Mouse (Mus musculus): Measurements from ENCODE around the gene Spata31d1b. TPM values are rescaled to one million over a fixed set of nuclear protein-coding genes. Genes with fewer than 3 reads are reported as not detected.
A peak's percentile ranks its signal among the peaks of the same experiment; 100 is the strongest.
"Not testable (repeated sequence)": the region's sequence is repeated elsewhere in the genome, so short reads cannot be mapped to it uniquely, and the experiment has no call there.

Gene Spata31d1b
- polyA plus RNA-seq (2015; fragmentation: Nextera tagmentation; extraction: Ambion mirVana): not detected in 2 replicates

DNA sequence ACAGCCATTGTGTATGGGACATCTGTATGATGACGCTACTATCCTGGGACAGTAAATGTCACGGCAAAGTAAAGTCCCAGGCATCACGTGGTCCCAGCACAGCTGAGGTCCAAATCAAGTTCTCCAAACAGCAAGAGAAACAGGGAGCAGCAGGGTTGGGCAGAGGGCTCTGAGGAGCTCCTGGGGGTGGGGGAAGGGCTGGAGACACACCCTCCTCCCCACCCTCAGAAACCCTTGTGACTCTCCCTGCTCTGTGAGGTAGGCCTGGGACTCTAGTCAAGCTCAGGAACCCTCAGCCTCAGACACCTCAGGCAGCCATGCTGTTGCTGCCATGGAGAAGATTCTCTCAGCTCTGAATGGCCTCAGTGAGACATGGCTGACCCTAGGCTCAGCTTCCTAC is at the start of gene Spata31d1b:
Gene Spata31d1b (plus strand): TSS at position 301 of the 400 bp plus-strand sequence.
- not testable (repeated sequence) for H3K4me2 ChIP-seq; H3K27ac ChIP-seq; H3K9ac ChIP-seq; H3K27me3 ChIP-seq (replicated peaks); H3K9me3 ChIP-seq; ATAC-seq (ENCODE audit: insufficient read depth, low FRiP score, low read depth); H3K36me3 ChIP-seq; H3K4me3 ChIP-seq (replicated peaks); H3K4me1 ChIP-seq
- WGBS: 62% methylated on average over 3 of the region's 3 CpGs

DNA sequence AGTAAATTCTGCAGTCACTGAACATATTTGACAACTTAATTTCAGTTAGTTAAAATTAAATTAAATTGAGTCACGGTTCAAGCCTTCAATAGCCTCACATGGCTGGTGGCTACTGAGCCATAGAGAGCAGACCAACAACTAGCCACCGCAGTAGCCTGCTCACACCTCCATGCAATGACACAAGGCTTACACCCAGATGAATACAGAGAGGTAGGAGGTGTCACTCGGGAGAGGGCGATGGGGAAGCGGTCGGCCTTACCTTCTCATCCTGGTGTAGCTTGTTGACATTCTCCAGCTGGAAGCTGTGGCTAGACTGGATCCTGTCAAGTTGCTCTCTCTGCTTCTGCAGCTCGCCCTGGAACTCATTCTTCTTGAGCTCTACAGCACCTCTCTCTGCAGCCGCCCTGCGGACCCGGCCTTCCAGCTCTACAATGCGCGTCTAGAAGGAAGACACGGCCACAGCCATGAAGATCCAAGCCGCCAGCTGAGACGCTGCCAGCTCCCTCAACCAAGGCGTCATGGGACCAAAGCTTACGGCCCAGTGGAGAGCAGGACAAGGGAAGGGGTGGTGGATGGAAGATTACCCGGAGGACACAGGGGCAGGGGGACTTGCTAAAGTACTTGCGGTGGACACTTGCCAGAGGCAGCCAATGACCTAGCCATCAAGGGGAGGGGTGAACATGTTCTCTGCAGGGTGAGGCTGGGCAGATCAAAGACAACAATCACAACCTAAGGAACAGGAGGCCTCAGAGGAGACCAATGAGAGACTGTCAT is 48.0 kb upstream of the Spata31d1b start:
- Histone ChIP-seq H3K27me3 (replicated peaks) (no peaks in the 10 kb centered on the region), H3K4me3 (replicated peaks) (no peak overlapping the region), H3K9me3 (no peaks in the 10 kb centered on the region), H3K27ac (no peak overlapping the region), H3K36me3 (peaks cover 10% of the 10 kb centered on the region), H3K4me1 (no peaks in the 10 kb centered on the region), H3K9ac (no peak overlapping the region), H3K4me2 (no peak overlapping the region)
- ATAC-seq (ENCODE audit: insufficient read depth, low FRiP score, low read depth): no peak
- 85% methylated on average over 19 of the region's 19 CpGs for WGBS

DNA sequence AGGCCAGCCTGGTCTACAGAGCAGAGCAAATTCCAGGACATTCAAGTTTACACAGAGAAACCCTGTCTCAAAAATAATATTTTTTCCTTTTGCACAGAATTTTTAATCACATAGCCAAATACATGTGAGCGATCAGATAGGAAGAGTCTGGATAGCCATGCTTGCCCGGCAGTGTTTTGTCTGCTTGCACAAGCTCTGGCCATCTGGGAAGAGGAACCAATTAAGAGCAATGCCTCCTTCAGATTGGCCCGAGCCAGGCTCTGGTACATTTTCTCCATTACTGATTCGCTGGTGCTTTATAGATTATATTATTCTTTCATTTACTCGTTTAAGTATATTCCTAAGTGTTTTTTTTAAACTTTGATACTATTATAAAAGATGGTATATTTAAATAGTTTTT is 44.3 kb upstream of the Spata31d1b start:
- Histone ChIP-seq H3K36me3 (peaks cover 5% of the 10 kb centered on the region; the same call in 1 of the 2 replicates), H3K9ac (no peak overlapping the region), H3K4me1 (no peaks in the 10 kb centered on the region), H3K27ac (no peak overlapping the region), H3K4me2 (no peak overlapping the region), H3K27me3 (replicated peaks) (no peaks in the 10 kb centered on the region), H3K9me3 (no peaks in the 10 kb centered on the region), H3K4me3 (replicated peaks) (no peak overlapping the region)
- whole genome bisulfite sequencing: 73% methylated on average over 5 of the region's 5 CpGs
- ATAC-seq (ENCODE audit: insufficient read depth, low FRiP score, low read depth): no peak

DNA sequence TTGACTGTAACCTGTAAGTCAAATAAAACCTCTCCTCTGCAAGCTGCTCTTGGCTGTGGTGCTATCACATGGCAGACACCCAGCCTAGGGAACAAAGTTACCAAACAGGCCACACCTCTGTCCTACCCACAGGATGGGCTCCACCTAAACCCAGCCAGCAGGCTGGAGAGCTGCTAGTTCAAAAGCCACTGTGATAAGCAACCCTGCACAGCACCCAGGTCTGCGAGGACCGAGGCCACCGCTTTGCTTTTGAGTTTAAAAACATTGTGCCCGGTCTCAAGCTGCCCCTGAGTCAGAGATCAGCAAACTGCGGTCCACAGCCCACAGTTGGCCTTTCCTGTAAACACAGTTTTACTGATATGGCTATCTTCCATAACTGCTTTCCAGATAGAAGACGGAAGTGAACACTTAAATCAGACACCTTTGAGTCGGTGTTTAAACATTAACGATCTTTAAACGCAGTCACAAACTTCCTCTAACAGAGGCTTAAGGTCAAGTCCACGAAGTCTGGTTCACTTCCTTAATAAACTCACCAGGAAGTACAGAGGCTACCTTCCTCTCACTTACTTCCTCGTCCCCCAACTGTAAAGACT is 43.5 kb upstream of the Spata31d1b start:
- WGBS: 26% methylated on average over 11 of the region's 11 CpGs
- 0 out of 2 replicates have a peak overlapping the region, but pooled peaks have one; percentile 1 for H3K4me3 ChIP-seq (replicated peaks)
- peak overlapping the region; percentile 74 for H3K27ac ChIP-seq
- H3K4me1 ChIP-seq: no peaks in the 10 kb centered on the region
- H3K9ac ChIP-seq: no peak overlapping the region
- H3K36me3 ChIP-seq: peaks cover 5% of the 10 kb centered on the region; the same call in 1 of the 2 replicates
- no peaks in the 10 kb centered on the region for H3K27me3 ChIP-seq (replicated peaks)
- peak overlapping the region; percentile 36 for H3K4me2 ChIP-seq
- peak; percentile 96 for ATAC-seq (ENCODE audit: insufficient read depth, low FRiP score, low read depth)
- no peaks in the 10 kb centered on the region for H3K9me3 ChIP-seq

DNA sequence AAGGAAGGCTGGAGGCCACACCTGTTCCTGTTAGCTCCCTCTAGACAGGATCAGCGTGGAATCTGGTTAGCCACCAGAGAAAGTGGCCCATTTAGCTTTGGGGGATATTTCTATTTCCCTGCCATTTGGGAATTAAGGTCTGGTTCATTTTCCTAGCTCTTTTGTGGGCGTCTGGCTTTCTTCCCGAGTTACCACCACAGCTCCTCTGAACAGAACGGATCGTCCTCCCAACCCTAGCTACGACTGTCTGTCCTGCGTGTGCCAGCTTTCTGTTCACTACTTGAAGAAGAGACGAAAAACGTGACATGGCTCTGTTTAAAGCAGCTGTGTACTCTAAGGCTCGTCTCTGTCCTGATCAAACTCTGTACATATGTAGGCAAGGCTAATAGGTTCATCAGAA is 42.1 kb upstream of the Spata31d1b start:
- Histone ChIP-seq H3K9ac (no peak overlapping the region), H3K4me2 (no peak overlapping the region), H3K4me1 (peaks cover 4% of the 10 kb centered on the region; the same call in 1 of the 2 replicates), H3K36me3 (no peaks in the 10 kb centered on the region), H3K27ac (no peak overlapping the region), H3K27me3 (replicated peaks) (no peaks in the 10 kb centered on the region), H3K4me3 (replicated peaks) (no peak overlapping the region), H3K9me3 (no peaks in the 10 kb centered on the region)
- WGBS: 81% methylated on average over 10 of the region's 10 CpGs
- ATAC-seq (ENCODE audit: insufficient read depth, low FRiP score, low read depth): no peak

DNA sequence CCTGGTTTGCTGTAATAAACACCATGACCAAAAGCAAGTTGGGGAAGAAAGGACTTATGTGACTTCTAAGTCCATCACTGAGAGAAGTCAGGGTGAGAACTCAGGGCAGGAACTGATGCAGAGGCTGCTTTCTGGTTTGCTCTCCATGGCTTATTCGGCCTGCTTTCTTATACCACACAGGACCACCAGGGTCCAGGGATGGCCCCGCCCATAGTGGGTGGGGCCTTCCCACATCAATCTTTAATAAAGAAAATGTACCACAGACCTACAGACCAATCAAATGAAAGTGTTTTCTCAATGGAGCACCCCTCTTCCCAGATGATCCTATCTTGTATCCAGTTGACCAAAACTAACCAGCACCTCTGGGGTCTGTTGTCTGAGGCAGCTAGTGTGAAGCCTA is 40.6 kb upstream of the Spata31d1b start:
- WGBS: 80% methylated on average over 2 of the region's 2 CpGs
- Histone ChIP-seq H3K36me3 (no peaks in the 10 kb centered on the region), H3K4me2 (no peak overlapping the region), H3K9me3 (no peaks in the 10 kb centered on the region), H3K27me3 (replicated peaks) (no peaks in the 10 kb centered on the region), H3K27ac (no peak overlapping the region), H3K9ac (no peak overlapping the region), H3K4me1 (peaks cover 4% of the 10 kb centered on the region; the same call in 1 of the 2 replicates), H3K4me3 (replicated peaks) (no peak overlapping the region)
- no peak for ATAC-seq (ENCODE audit: insufficient read depth, low FRiP score, low read depth)

DNA sequence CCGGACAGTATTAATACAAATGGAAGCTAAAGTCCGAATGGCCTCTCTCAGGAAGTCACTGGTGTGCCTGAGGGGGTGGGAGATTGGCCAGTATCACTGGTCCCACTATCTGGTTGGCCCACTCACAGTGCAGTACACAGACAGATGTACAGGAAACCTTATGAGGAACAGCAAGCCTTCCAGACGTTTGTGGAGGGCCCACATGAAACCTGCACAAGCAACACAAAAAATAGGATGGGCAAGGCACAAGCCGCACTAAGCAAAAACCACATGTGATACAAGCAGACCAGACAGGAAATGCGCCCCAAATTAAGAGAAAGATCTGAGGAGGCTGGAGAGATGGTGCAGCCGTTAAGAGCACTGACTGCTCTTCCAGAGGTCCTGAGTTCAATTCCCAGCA is 39.8 kb upstream of the Spata31d1b start:
- H3K4me2 ChIP-seq: no peak overlapping the region
- H3K9ac ChIP-seq: no peak overlapping the region
- ATAC-seq (ENCODE audit: insufficient read depth, low FRiP score, low read depth): no peak
- H3K4me1 ChIP-seq: peaks cover 4% of the 10 kb centered on the region; the same call in 1 of the 2 replicates
- H3K36me3 ChIP-seq: no peaks in the 10 kb centered on the region
- H3K27me3 ChIP-seq (replicated peaks): no peaks in the 10 kb centered on the region
- H3K27ac ChIP-seq: no peak overlapping the region
- H3K4me3 ChIP-seq (replicated peaks): no peak overlapping the region
- WGBS: 60% methylated on average over 6 of the region's 6 CpGs
- no peaks in the 10 kb centered on the region for H3K9me3 ChIP-seq

DNA sequence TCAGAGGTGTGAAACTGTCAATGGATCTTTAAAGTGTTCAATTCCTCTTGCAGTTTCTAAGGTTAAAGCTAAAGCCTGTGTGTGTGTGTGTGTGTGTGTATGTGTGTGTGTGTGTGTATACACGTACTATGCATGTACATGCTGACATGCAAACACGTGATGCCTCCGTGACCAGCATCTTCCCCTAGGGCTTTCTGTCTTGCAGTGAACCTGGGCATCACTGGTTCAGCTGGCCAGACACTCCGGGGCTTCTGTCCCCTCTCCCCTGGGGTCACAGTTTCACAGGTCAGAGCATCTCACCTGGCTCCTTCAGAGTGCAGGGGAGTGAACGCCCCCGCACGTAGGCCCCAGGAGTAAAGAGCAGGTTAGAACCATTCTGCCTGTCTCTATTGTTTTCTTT is 38.5 kb upstream of the Spata31d1b start:
- Histone ChIP-seq H3K36me3 (no peaks in the 10 kb centered on the region), H3K27me3 (replicated peaks) (no peaks in the 10 kb centered on the region), H3K9ac (no peak overlapping the region), H3K27ac (no peak overlapping the region), H3K4me2 (peak overlapping the region; percentile 79), H3K4me3 (replicated peaks) (no peak overlapping the region), H3K4me1 (peaks cover 4% of the 10 kb centered on the region; the same call in 1 of the 2 replicates), H3K9me3 (no peaks in the 10 kb centered on the region)
- ATAC-seq (ENCODE audit: insufficient read depth, low FRiP score, low read depth): no peak
- 58% methylated on average over 7 of the region's 7 CpGs for WGBS

DNA sequence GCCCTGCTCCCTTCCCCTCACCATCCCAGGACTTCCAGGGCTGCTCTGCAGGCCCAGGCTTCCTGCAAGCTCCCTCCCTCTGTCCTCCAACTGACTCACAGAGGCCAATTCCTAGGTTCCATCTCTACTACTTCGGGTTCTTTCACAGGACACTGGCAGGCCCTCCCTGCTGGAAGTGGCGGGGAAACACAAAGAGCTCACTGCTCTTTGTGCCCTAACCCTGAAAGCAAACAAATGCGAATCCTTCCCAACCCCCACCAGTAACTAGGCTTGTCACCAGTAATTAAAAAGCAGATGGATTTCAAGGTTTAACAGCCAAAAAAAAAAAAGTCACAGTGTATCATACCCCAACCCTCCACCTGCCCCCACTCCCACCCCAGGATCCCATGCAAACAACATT is 37.9 kb upstream of the Spata31d1b start:
- H3K27me3 ChIP-seq (replicated peaks): no peaks in the 10 kb centered on the region
- WGBS: 22% methylated on average over 3 of the region's 3 CpGs
- H3K36me3 ChIP-seq: no peaks in the 10 kb centered on the region
- H3K27ac ChIP-seq: 0 out of 2 replicates have a peak overlapping the region, but pooled peaks have one; percentile 6
- peak overlapping the region; percentile 78 for H3K4me3 ChIP-seq (replicated peaks)
- no peaks in the 10 kb centered on the region for H3K9me3 ChIP-seq
- ATAC-seq (ENCODE audit: insufficient read depth, low FRiP score, low read depth): no peak
- peak overlapping the region; percentile 79 for H3K4me2 ChIP-seq
- H3K9ac ChIP-seq: no peak overlapping the region
- peaks cover 4% of the 10 kb centered on the region; the same call in 1 of the 2 replicates for H3K4me1 ChIP-seq

DNA sequence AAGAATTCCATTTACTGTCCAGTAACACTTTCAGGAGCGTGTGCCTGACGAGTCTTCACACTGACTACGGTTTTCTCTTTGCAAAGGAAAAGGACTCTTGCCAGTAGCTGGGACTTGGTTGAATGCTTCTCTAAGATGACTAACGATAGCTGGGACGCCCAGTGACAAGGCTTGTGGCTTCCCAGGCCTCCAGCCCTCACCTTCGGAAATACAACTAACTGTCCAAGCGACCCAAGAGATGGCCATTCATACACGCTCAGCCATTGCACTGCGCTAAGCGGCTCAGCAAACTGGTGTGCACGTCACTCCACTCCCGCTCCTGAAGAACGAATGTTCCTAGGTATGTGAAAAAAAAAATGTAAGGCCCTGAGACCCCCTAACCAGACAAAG is 37.3 kb upstream of the Spata31d1b start:
- no peaks in the 10 kb centered on the region for H3K27me3 ChIP-seq (replicated peaks)
- peaks cover 4% of the 10 kb centered on the region; the same call in 1 of the 2 replicates for H3K4me1 ChIP-seq
- H3K4me3 ChIP-seq (replicated peaks): peak overlapping the region; percentile 78
- H3K9me3 ChIP-seq: no peaks in the 10 kb centered on the region
- 0 out of 2 replicates have a peak overlapping the region, but pooled peaks have one; percentile 13 for H3K9ac ChIP-seq
- no peak for ATAC-seq (ENCODE audit: insufficient read depth, low FRiP score, low read depth)
- peak overlapping the region; percentile 75; the same call in 1 of the 2 replicates for H3K27ac ChIP-seq
- no peaks in the 10 kb centered on the region for H3K36me3 ChIP-seq
- WGBS: 3% methylated on average over 13 of the region's 13 CpGs
- peak overlapping the region; percentile 79 for H3K4me2 ChIP-seq

DNA sequence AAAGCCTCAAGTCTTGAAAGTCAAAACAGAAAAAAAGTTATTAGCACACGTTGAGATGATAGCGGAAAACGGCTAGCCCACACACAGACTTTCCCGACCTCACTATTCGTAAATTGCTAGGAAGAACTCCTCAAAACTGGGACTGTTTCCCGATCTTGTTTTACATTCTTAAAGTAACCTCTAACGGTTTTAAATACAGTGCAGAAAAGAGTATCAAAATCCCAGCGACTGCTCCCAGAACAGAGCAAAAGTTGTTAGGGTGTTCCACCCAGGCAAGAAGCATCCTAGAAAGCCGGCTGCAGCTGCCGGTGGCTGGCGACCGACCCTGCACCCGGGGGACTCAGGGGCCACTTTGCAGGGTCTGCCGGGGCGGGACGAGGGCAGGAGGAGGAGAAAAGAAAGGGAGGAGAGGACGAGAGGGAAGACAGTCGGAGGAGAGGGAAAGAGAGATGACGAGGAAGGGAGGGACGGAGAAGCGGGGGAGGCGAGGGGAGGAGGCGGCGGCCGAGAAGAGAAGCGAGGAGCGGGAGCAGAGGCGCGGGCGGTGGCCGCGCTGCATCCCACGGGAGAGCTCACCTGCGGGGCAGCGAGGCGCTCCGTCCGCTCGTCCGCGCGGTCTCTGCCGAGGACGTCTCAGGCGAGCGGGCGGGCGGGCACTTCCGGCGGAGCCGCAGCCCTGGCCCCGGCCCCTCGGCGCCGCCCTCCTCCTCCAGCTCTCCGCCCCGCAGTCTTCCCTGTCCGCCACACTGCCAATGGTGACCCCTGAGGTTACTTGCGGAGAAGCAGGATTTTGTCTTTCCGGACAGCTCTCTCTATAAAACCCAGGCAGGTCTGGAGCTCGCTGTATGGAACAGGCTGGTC is 36.7 kb upstream of the Spata31d1b start, which contains the start of gene Golm1:
Gene Golm1 (minus strand): TSS at position 661 of the 861 bp plus-strand sequence.
- Histone ChIP-seq H3K27me3 (replicated peaks) (no peaks in the 10 kb centered on the region), H3K27ac (peak within 1 kb of the TSS; percentile 75), H3K4me2 (peak within 1 kb of the TSS; percentile 79), H3K4me1 (peaks cover 4% of the 10 kb centered on the region; the same call in 1 of the 2 replicates), H3K9ac (peak within 1 kb of the TSS; percentile 73), H3K36me3 (no peaks in the 10 kb centered on the region), H3K4me3 (replicated peaks) (peak within 1 kb of the TSS; percentile 78), H3K9me3 (no peaks in the 10 kb centered on the region)
- ATAC-seq (ENCODE audit: insufficient read depth, low FRiP score, low read depth): peak; percentile 83
- under 1% methylated on average over 61 of the region's 61 CpGs for WGBS

Data from stomach, embryonic 15.5 days (tissue).